Mouse (Mus musculus) heart, adult 2 months (tissue): ENCODE measurements around the gene Cdk10. TPM values are rescaled to one million over a fixed set of nuclear protein-coding genes. Genes with fewer than 3 reads are reported as not detected.

Experiments used
- DNase-seq, 2 experiments: peaks; one replicate each; pipeline ENCODE4 v3.0.0; 2021
- H3K27ac ChIP-seq: fragments of 200-600 bp; 2 replicates; pipeline ENCODE4 v1.8.1; 2022
- H3K27me3 ChIP-seq: fragments of 200-500 bp; 2 replicates; pipeline ENCODE4 v1.6.1; 2012; ENCODE audit warnings: mild to moderate bottlenecking, low read length, inconsistent platforms, mixed read lengths; ENCODE audit not compliant: control insufficient read depth, insufficient read depth
- H3K36me3 ChIP-seq: fragments of 200-500 bp; 2 replicates; pipeline ENCODE4 v1.6.1; 2012; ENCODE audit warnings: low read length, inconsistent platforms; ENCODE audit not compliant: control insufficient read depth, insufficient read depth
- H3K4me1 ChIP-seq: fragments of 200-500 bp; 2 replicates; pipeline ENCODE4 v1.6.1; 2011; ENCODE audit warnings: low read length; ENCODE audit not compliant: control insufficient read depth, insufficient read depth
- H3K4me3 ChIP-seq: fragments of 200-600 bp; 2 replicates; pipeline ENCODE4 v1.8.1; 2022
- H3K79me2 ChIP-seq: fragments of 200-500 bp; replicated peaks from 2 replicates; pipeline ENCODE4 v1.6.1; 2012; ENCODE audit warnings: mild to moderate bottlenecking, inconsistent platforms, low read length, moderate library complexity, mixed read lengths; ENCODE audit not compliant: control insufficient read depth, insufficient read depth
- H3K9ac ChIP-seq: fragments of 200-500 bp; 2 replicates; pipeline ENCODE4 v1.6.1; 2012; ENCODE audit warnings: low read depth, mild to moderate bottlenecking, control low read depth, inconsistent platforms, low read length, mixed read lengths
- CTCF ChIP-seq: fragments of 200-600 bp; IDR thresholded peaks from 2 replicates; pipeline ENCODE4 v1.8.1; 2022; ENCODE audit warnings: antibody characterized with exemption, mild to moderate bottlenecking, moderate library complexity
- EP300 ChIP-seq: fragments of 200-500 bp; IDR thresholded peaks from 2 replicates; pipeline ENCODE4 v1.6.1; 2011; ENCODE audit warnings: low read depth, low read length, control low read depth; ENCODE audit not compliant: insufficient read depth
- POLR2A ChIP-seq: fragments of 200-500 bp; IDR thresholded peaks from 2 replicates; pipeline ENCODE4 v1.6.1; 2011; ENCODE audit warnings: mild to moderate bottlenecking, low read depth, low read length, control low read depth; ENCODE audit not compliant: insufficient read depth
- WGBS: fragments of 180-500 bp; shearing (Covaris S2); methylation state at CpG from one replicate; pipeline ENCODE4 v1.1.7; 2018; 5-methylcytosine and 5-hydroxymethylcytosine counted together
- intact Hi-C: fragments of 180-260 bp; cut with DNase I; formaldehyde crosslinking; loops from one replicate; pipeline ENCODE4 v1.15.1; 2025
- long read RNA-seq: library from polyadenylated mRNA; stranded (forward); transcript quantifications from one replicate; pipeline ENCODE4 v2.0.0, GENCODE M21; 2021
- polyA plus RNA-seq: library from polyadenylated mRNA; depleted of rRNA; stranded (reverse); fragments of >200 nt; gene quantifications from 2 replicates; pipeline ENCODE4 v1.2.3, GENCODE M21; 2012; rRNA removed
- total RNA-seq, 2 experiments: library from RNA; stranded (reverse); gene quantifications; 2 replicates each; pipeline ENCODE4 v1.2.3; 2021

The Cdk10 gene
- total RNA-seq (10 to 100 TPM; 18.4 to 22.9 TPM), polyA plus RNA-seq (32.4 and 37.0 TPM in 2 replicates)
- long read RNA-seq, transcript Cdk10-201 (13 exons, 1,642 nt), result major isoform, 9 of 12 reads
- long read RNA-seq, partial matches to known transcripts, result 0 of 12 reads
- long read RNA-seq, other reads (novel, unspliced or antisense), result 3 of 12 reads

- Histone ChIP-seq H3K36me3 (no peaks in the 10 kb centered on the region), H3K4me1 (peaks cover 2% of the 10 kb centered on the region), H3K4me3 (peak within 1 kb of the TSS; percentile 75), H3K79me2 (no peaks in the 10 kb centered on the region), H3K9ac (peak within 1 kb of the TSS; percentile 90), H3K27ac (peak within 1 kb of the TSS; percentile 85), H3K27me3 (no peaks in the 10 kb centered on the region)
- WGBS, result 2% methylated on average over 59 of the region's 59 CpGs
- intact Hi-C loops, result loop anchor here (10.0 kb wide), 2 partner anchors 260 to 850 kb away; partner anchors contain the start of gene Zc3h18
- peak; percentile 94 to 97 for DNase-seq
- TF ChIP-seq EP300 (peak; percentile 70; the same call in 1 of the 2 replicates), POLR2A (peak; percentile 100), CTCF (no peak)
Observed at GRCm38 (mm10) chr8:123224278-123225266, at the start of gene Cdk10. Gene Cdk10 (plus strand): TSS chr8:123224842.

- intact Hi-C loops, result no loop called here
- H3K4me3 ChIP-seq, result no peak overlapping the region
- no peaks in the 10 kb centered on the region for H3K27me3 ChIP-seq
- peak; percentile 70 to 75 for DNase-seq
- no peak overlapping the region for H3K27ac ChIP-seq
- WGBS, result 61% methylated on average over 3 of the region's 3 CpGs
- H3K4me1 ChIP-seq, result no peaks in the 10 kb centered on the region; the same call in 1 of the 2 replicates
- H3K9ac ChIP-seq, result no peak overlapping the region
- H3K79me2 ChIP-seq, result no peaks in the 10 kb centered on the region
- no peaks in the 10 kb centered on the region for H3K36me3 ChIP-seq
- no peak for TF ChIP-seq POLR2A
- 0 out of 2 replicates have a peak, but pooled peaks have one; percentile 58 for TF ChIP-seq EP300
Observed at GRCm38 (mm10) chr8:123181391-123181790, 43.3 kb upstream of the Cdk10 start.

GRCm38 (mm10) chr8:123185566-123186409 lies 38.9 kb upstream of the Cdk10 start, which contains the start of gene Dpep1:
Gene Dpep1 (plus strand): TSS chr8:123186242.
- peak within 1 kb of the TSS; percentile 18 for H3K4me3 ChIP-seq
- TF ChIP-seq POLR2A (peak; percentile 36), CTCF (no peak), EP300 (0 out of 2 replicates have a peak, but pooled peaks have one; percentile 57)
- intact Hi-C loops, result loop anchor here (5.0 kb wide), 1 partner anchor 38 kb away; no protein-coding TSS in a partner anchor

GRCm38 (mm10) chr8:123188006-123188405 lies 36.6 kb upstream of the Cdk10 start:
- no peak overlapping the region; the same call in 1 of the 2 replicates for H3K4me3 ChIP-seq
- 76% methylated on average over 2 of the region's 2 CpGs for WGBS
- intact Hi-C loops, result loop anchor here (5.0 kb wide), 1 partner anchor 41 kb away; no protein-coding TSS in a partner anchor
- no peaks in the 10 kb centered on the region for H3K36me3 ChIP-seq
- no peak for DNase-seq
- H3K27me3 ChIP-seq, result no peaks in the 10 kb centered on the region
- H3K79me2 ChIP-seq, result no peaks in the 10 kb centered on the region
- H3K9ac ChIP-seq, result no peak overlapping the region
- TF ChIP-seq CTCF, result no peak
- TF ChIP-seq EP300, result no peak
- TF ChIP-seq POLR2A, result no peak
- H3K4me1 ChIP-seq, result peaks cover 4% of the 10 kb centered on the region
- H3K27ac ChIP-seq, result no peak overlapping the region

More at GRCm38 (mm10) chr8:123185566-123186409, 38.9 kb upstream of the Cdk10 start, which contains the start of gene Dpep1:
- H3K27me3 ChIP-seq, result no peaks in the 10 kb centered on the region
- peak; percentile 67 to 78 for DNase-seq
- peaks cover 4% of the 10 kb centered on the region for H3K4me1 ChIP-seq
- H3K79me2 ChIP-seq, result no peaks in the 10 kb centered on the region
- 48% methylated on average over 19 of the region's 19 CpGs for WGBS
- H3K27ac ChIP-seq, result peak within 1 kb of the TSS; percentile 67
- no peaks in the 10 kb centered on the region for H3K36me3 ChIP-seq
- H3K9ac ChIP-seq, result peak within 1 kb of the TSS; percentile 20

GRCm38 (mm10) chr8:123188841-123189240 lies 35.8 kb upstream of the Cdk10 start:
- Histone ChIP-seq H3K27ac (no peak overlapping the region), H3K9ac (no peak overlapping the region), H3K27me3 (no peaks in the 10 kb centered on the region), H3K36me3 (no peaks in the 10 kb centered on the region), H3K4me3 (no peak overlapping the region), H3K4me1 (peaks cover 4% of the 10 kb centered on the region), H3K79me2 (no peaks in the 10 kb centered on the region)
- intact Hi-C loops, result loop anchor here (5.0 kb wide), 1 partner anchor 42 kb away; no protein-coding TSS in a partner anchor
- peak in 1 of 2 experiments; percentile 22 for DNase-seq
- WGBS, result 51% methylated on average over 7 of the region's 7 CpGs
- TF ChIP-seq CTCF (no peak), EP300 (no peak), POLR2A (no peak)
